Mouse (Mus musculus): ENCODE measurements around the gene Pik3c2g.

DNA sequence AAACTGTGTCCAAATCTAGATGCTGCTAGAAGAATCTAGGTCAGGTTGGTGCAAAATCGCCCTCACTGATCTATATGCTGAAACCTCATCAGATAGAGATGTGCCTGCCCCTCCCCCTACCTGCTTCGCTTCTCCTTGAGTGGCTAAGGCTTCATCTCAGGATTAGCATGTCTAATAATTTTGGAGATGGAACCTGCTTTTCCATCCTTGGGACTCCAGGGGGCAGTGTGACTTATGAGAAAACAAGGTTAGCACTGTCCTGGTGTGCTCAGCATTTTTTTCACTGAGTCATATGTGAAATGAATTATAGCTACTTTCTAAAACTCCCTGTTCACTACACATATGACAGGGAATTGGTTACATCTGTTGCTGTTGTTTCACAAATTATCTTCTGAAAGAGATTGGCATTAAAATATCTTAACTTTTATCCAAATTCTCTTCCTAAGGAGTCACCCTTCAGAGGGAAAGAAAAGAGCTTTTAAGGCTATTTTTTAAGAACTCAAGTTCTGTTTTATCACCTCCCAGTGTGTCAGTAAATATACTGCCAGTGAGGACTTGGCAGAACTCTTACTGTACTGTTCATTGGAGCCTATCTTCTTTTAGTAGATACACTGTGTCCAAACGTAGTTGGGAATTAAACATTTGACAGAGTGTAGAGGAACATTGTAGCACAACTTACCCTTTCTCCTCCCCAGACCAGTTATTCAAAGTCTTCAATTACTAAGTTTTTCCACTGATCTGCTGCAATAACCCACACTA, 287.6 kb downstream of the Pik3c2g start:
- no peak for TF ChIP-seq CTCF (IDR thresholded peaks at IDR 0.05; ENCODE audit: borderline replicate concordance, control insufficient read depth, extremely low read depth, insufficient read depth, low read length, poor library complexity)
- no peak for TF ChIP-seq POLR2A (IDR thresholded peaks at IDR 0.05; ENCODE audit: control insufficient read depth, extremely low read depth, insufficient read depth, low read length, poor library complexity)

Data from thymus, adult 2 months (tissue).